Mouse (Mus musculus): ENCODE results near the gene Trappc6b.

DNA sequence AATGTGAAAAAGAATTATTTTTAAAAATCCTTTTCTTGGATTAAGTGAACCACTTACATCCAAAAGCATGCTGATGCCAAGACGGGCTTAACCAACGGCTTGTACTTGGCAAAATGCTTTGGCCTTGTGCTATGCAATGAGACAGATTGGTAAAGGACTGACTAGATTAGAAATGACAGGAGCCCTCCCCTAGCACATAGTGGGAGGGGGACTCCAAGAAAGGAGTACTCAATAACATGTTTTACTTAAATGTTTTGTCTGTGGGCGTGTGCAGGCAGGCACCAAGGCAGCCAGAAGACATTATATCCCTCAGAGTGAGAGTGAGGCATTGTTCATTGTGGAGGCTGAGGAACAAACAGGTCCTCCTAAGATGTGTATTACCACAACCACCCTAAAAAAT is 12.8 kb upstream of the Trappc6b start:
- TF ChIP-seq GATA1 (IDR thresholded peaks at IDR 0.05; ENCODE audit: borderline replicate concordance, low read length) = no peak
- TF ChIP-seq FLI1 (IDR thresholded peaks at IDR 0.05; ENCODE audit: low read length) = no peak

Data from megakaryocyte, embryonic 14.5 days (primary cell).